Mouse (Mus musculus) layer of hippocampus, adult 9-11 months (tissue): ENCODE data around the gene Dffb.
"Not testable (repeated sequence)": the region's sequence is repeated elsewhere in the genome, so short reads cannot be mapped to it uniquely, and the experiment has no call there.

Source experiments
- DNase-seq: peaks from one replicate; pipeline ENCODE4 v3.0.0; 2022

The Dffb gene

DNA sequence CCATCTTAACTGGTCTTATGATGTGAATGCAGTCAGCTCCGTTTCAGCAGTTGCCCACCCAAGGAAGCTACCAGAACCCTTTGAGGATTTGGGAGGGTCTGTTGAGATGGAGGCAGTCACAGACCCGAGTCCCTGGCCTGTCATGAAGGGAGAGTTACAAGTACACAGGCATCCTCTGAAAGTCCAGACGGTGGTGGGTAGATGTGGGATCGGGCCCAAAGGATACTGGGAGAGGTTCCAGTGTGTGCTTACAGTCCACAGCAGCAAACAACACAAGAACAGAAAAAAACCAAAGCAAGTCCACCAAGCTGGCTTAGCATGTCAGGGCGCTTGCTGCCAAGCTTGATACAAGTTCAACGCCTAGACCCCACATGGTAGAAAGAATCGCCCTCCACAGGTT, 12.3 kb downstream of the Dffb start:
- peak; percentile 61 for DNase-seq

DNA sequence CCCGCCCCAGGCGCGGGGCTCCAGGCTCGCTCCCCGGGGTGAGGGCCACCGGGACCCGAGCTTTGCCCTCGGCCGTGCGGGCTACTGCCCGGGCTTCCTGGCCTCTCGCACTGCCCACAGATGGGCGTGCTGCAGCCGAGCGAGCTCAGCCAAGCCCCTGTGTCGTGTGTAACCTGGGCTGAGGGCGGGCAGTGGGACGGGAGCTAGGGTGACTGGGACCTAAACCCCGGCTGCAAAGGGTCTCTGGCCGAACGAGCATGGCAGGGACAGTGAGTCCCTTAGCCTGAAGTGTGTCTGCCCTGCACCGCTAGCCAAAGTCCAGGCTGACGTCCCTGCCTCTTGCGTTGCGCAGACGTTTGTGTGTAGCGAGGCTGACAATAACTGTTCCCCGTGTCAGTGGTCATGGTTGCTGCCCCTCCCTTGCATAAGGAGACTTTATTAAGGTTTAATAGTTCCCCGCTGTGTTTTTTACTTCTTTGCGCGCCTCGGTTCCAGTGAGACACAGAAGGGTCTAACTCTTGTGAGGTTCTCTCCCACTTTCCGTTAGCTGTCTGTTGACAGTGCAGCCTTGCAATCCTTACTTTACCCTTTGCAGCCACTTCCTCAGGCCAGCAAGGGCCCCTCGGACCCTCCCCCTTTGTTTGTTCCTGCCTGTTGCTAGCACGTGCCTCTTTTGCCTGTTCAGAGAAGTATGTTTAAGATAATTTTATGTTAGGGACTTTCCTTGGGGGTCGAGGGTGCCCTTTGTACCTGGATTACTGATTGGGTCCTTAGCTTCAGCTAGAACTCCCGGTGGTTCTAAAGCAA, 17.3 kb downstream of the Dffb start:
- no peak for DNase-seq

DNA sequence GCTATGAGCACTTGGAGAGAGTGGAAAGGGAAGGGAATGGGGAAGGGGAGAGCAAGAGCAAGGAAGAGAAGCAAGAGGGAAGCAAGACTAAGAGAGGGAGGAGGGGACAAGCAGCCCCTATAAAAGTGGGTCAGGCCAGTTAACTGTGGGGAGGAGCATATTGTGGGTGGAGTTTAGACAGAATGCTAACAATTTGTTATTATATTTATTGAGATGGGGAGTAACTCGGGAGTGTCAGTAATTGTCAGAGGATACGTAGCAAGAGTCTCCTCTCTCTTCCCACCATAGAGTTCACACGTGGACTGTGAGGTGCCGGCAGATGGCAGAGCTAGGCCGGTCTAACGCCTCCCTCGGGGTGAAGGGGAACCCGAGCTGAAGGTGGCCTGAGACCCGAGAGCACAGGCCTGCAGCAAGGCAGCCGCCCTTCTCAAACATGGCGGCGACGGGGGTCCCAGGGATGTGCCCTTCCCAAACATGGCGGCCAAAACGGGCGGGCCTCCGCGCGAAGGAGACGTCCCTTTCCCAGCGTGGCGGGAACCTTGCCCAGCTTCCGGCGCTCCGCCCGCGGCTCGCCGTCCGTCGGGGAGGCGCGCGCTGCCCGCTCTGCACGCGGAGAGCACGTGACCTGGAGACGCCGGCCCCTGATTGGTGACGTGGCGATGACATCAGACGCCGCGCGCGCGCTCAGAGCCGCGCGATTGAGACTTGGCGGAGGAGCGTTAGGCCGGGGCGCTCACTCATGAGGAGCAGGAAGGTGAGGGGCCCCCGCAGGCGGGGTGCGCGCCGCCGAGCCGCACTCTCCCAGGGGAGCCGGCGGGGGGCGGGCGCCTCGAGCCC, 18.1 kb downstream of the Dffb start, which contains the start of gene A430005L14Rik:
Gene A430005L14Rik (plus strand): TSS at position 669 of the 837 bp plus-strand sequence.
- peak; percentile 98 for DNase-seq

DNA sequence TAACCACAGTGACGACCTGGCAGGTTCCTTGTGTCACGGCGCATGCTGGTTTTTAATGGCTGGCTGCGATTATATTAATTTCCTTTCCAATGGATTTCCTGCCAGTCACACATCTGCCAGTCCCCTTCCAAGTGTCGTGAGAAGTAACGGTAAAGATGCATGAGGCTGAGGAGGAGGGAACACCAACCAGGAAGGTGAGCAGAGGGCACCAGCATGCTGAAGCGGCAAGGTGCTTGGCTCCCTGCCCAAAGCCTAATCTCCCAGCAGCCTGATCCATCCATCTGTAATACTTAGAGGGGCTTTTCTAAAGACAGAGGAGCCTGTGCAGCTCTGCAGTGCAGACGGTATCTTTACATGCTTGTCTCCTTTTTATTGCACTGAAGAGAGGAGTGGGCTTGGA, 19.3 kb downstream of the Dffb start:
- DNase-seq: no peak

DNA sequence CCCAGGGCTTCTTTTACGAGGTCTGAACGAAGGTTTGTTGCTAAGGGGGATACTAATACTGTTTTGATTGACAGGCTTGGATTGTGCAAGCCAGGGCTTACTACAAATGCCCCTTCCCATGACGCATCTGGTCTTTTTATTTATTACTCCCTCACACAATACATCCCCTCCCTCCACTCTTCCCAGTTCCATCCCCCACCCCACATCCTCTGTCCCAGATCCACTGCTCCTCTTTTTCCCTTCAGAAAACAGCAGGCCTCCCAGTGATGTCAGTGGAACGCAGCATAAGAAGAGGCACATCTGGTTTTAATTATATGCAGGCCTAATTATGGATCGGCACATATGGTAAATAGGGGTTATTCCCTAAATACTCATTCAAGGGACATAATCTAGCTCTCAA, 23.2 kb downstream of the Dffb start:
- no peak for DNase-seq

DNA sequence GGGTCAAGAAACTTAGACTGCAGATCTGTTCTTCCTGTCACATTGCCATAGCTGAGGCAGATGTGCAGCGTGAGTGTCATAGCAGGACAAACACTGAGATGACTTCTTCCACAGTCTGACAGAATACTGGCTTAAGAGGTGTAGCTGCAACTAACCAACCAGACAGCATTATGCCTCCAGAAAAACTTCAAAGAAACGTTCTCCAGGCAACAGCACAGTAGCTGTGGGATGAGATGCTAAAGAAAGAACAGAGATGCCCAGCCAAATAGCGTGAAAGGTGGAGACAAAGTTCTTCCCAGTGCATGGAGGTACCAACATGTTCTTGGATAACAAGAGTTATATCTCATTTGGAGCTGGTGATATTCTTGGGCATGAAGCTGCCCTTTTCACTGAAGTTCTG, 23.8 kb downstream of the Dffb start:
- DNase-seq: no peak

DNA sequence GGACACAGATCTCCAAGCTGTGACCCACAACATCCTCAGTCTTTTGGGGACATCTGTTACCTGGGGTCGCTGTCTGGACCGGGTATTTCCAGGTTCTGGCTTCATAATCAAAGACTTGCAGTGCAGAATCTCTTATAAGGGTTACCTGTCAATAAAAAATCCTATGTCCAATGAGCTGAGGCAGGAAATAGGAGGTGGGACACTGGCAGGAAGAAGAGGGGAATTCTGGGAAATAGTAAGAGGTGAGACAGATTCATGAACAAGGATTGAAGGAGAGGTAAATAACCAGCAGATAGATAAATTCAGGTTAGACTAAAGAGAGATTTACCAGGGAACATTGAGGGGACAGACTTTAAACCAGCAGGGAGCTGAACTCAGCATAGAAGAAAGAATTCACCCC, 24.6 kb downstream of the Dffb start:
- DNase-seq: no peak

DNA sequence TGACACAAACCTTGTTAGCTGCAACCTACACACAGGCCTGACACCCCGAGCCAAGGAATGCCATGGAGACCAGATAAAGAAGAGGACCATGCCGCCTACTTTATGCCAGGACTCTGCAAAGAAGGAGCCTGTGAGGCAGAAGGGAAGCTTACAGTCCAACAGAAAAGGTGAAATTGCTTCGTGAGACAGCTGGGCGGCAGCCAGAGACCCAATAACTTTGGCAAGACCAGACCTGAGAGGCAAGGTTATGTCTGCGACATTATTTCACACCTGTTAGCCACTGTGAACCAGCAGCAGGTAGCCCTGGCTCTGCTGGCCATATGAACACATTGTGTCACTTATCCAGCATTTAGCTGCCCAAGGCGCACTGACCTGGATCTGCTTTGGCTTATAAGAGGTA, 29.2 kb downstream of the Dffb start:
- DNase-seq: no peak

DNA sequence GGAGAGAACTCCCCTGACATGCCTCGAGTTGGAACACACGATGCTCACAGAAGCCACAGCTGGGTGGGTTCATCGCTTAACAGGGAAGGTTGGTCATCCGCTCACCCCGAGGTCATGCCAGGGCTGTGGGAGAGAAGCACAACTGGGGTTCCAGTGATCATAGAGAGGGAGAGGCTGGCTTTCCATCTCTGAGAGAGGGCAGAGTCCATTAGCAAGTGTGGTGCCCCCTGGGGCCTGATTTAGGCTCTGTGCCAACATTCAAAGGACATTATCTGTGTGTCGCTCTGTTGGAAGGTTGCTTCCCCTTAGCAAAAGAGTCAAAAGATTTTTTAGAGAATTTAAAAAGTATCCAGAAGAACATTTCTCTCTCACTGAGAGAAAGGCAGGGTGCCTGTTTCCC, 30.7 kb downstream of the Dffb start:
- DNase-seq: no peak

DNA sequence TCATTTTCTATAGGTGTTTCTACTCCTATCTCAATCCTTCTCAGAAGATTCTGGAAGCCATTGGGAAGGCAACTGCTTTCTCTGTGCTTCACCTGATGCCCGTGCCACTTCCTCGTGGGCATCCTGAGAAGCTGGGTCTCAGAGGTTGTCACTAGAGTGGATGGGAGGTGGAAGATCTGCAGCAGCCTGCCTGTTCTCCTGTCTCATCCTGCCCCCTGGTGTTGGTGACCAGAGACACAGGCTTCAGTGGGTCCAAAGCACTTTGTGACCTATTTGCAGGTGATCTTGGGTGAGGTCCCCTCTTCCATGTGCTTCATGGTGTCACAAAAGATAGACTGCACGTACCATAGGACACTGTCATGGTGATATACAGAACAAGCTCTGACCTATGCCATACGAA, 31.7 kb downstream of the Dffb start:
- DNase-seq: no peak

DNA sequence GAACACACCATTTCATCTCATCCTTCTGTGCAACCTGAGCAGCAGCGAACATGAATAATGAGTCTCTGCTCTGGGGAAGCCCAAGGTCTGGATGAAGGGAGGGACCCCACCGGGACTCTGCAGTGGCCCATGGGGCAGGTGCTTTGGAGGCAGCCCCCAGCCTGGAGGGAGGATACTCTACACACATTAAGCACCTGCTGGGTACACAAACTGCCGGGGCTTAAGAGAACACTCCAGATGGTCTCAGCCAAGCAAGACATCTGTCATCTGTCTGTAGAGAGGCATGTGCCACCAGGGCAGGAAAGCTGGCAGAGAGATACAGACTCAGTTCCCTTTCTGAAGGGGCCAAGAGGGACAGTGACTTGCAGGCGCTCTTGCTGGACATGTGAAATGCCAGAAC, 45.0 kb downstream of the Dffb start:
- peak; percentile 74 for DNase-seq

DNA sequence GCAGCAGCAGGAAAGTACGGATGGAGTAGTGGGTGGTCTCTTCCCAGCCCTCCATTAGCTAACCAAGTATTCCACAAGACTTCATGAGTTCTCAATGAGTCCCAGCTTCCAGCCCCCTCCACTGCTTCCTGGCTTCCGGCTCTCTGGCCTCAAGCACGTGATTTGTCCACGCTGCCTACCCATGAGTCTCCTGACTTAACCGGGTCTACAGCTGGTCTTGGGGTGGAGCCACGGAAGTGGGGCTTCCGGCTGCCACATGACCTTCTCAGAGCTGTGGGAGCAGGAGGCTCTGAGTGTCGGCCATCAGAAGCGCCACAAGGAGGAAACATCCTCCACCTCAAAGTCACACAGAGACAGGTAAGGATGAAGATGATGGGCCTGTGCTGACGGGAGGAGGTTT, 45.5 kb downstream of the Dffb start:
- DNase-seq: no peak

DNA sequence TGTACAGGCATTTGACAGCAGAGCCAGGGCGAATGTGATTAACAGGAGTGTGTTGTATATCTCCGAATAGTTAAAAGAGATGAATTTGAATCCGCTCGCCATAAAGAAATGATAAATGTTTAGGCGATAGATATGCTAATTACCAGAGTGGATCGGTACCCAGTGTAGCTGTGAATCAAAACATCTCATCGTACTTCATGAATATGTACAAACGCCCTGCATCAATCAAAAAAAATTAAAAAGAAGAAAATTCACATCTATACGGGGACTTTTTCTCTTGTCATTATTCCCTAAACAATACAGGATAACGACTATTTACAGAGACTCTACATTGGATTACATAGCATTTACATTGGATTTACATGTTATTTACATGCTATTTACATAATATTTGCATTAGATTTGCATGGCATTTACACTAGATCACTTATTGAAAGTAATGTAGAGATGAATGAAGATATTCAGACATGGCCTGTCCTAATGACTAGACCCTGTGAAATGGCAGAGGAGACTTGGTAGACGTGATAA, 46.1 kb downstream of the Dffb start:
- DNase-seq: no peak

DNA sequence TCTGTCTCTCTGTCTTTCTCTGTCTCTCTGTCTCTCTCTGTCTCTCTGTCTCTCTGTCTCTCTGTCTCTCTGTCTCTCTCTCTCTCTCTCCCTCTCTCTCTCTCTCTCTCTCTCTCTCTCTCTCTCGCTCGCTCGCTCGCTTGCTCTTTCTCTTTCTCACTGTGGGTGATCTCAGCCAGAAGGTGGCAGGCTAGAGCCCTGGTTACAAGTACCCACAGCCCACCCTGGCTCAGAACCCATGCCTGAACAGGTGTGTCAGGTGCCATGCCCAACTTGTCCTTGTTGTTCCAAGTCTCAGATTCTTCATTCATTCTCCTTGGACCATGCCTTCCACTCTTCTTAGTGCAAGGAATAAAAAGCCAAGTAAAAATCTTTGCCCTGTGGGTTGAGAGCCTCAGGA, 52.8 kb downstream of the Dffb start:
- not testable (repeated sequence) for DNase-seq

DNA sequence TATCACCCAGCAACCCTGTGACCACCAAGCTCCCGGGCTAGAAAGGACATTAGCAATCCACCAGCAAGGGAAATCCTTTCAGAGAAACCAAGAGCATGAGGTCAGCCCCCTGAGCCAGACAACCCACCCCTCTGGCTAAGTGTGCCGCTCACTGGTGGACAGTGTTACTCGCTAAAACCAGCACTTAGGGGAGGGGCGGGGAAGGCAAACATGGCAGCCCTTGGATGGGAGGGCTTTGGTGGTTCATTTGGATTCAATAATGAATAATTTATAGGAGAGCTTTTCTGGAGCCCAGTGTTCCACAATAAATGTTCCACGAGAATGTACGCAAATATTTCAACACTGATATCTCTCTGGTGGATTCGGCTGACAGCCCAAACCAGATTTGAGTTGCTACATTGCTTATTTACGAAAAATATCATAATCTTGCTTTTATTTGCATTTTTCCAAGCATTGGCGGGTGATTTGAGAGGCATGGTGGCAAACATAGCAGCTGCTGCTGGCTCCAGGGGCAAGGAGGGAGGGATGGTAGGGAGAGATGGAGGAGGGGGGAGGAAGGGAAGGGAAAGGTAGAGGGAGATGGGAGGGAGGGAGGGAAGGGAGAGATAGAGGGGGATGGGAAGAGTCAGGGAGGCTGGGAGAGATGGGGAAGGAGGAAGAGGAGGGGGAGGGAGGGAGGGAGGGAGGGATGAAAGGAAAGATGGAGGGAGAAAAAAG, 54.3 kb downstream of the Dffb start:
- no peak for DNase-seq

DNA sequence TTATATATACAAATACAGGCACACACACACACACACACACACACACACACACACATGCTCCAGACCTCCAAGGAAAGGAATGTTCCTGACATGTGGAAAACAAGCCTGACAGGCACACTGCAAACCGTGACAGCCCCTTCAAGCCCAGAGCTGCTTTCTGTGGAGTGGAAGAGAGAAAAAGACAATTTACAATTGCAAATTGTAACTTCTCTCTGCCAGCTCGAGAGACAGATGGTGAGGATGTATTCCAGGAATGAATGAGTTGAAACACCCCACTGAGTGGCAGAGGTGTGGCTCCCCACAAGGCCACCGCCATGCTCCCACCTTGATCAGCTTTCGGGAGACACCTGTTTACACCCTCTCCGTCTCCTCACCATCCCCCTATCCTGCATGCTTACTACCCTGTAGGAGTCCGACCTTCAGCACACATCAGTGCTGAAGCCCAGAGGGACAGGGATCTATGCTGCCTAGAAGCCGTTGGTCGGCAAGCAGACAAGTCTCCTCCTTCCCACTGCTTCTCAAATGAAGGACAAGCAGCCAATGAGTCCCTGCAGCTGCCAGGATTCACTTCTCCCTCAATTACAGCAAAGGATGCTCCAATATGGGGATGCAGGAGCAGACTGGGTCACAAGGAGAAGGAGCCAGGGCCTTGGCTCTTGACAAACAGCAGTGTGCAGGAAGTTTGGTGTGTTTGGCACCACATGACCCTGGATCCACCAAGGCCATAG, 57.0 kb downstream of the Dffb start:
- peak; percentile 16 for DNase-seq
